Mouse (Mus musculus) spleen, adult 2 months (tissue): ENCODE measurements around the gene Rps19bp1.

Experiments used
- CTCF ChIP-seq: fragments of 200-500 bp; IDR thresholded peaks from 2 replicates; pipeline ENCODE4 v1.5.1; 2011; ENCODE audit warnings: mild to moderate bottlenecking, inconsistent platforms; ENCODE audit not compliant: insufficient read depth, insufficient read length, insufficient replicate concordance; ENCODE audit errors: extremely low read depth
- POLR2A ChIP-seq: fragments of 200-500 bp; IDR thresholded peaks from 2 replicates; pipeline ENCODE4 v1.6.1; 2011; ENCODE audit warnings: low read depth, low read length, inconsistent platforms

GRCm38 (mm10) chr15:80255646-80256121, 8.4 kb downstream of the Rps19bp1 start:
- TF ChIP-seq CTCF = no peak
- no peak for TF ChIP-seq POLR2A
